Mouse (Mus musculus) MEL (cell line): ENCODE data around the gene Unc5cl. TPM values are rescaled to one million over a fixed set of nuclear protein-coding genes. Genes with fewer than 3 reads are reported as not detected.

ENCODE experiments used
- DNase-seq: peaks from one replicate; pipeline ENCODE4 v3.0.0; 2011; ENCODE audit warnings: low read depth, low spot score
- H3K27ac ChIP-seq: 2 replicates; pipeline ENCODE4 v1.5.1; 2012; ENCODE audit warnings: low read depth, mild to moderate bottlenecking, control low read depth, low read length, moderate library complexity; ENCODE audit not compliant: control insufficient read depth
- H3K27me3 ChIP-seq, 2 experiments: fragments of 150-350 bp in 1 of 2; sonication (generic) in 1 of 2; 2 replicates each; pipeline ENCODE4 v1.6.1; 2012; ENCODE audit warnings: low read length in 2 of 2, mild to moderate bottlenecking in 2 of 2, improper control_type of control experiment in 1 of 2, moderate library complexity in 1 of 2; ENCODE audit not compliant: insufficient read depth in 2 of 2, control insufficient read depth in 1 of 2
- H3K36me3 ChIP-seq, 2 experiments: 2 replicates each; pipeline ENCODE4 v1.6.1; 2012 to 2014; ENCODE audit warnings: low read length in 2 of 2, improper control_type of control experiment in 1 of 2, inconsistent platforms in 1 of 2, mild to moderate bottlenecking in 1 of 2; ENCODE audit not compliant: insufficient read depth in 2 of 2, control insufficient read depth in 1 of 2
- H3K4me1 ChIP-seq, 2 experiments: fragments of 150-350 bp in 1 of 2; sonication (generic) in 1 of 2; 2 replicates each; pipeline ENCODE4 v1.6.1; 2012; ENCODE audit warnings: low read length in 2 of 2, improper control_type of control experiment in 1 of 2, mild to moderate bottlenecking in 1 of 2; ENCODE audit not compliant: insufficient read depth in 2 of 2, control insufficient read depth in 1 of 2
- H3K4me3 ChIP-seq, 2 experiments: fragments of 150-350 bp in 1 of 2; sonication (generic) in 1 of 2; 2 replicates each; pipeline ENCODE4 v1.5.1; 2012; ENCODE audit warnings: low read depth in 2 of 2, low read length in 2 of 2, mild to moderate bottlenecking in 2 of 2, moderate library complexity in 2 of 2, control low read depth in 1 of 2, improper control_type of control experiment in 1 of 2; ENCODE audit not compliant: control insufficient read depth in 1 of 2, insufficient read depth in 1 of 2
- H3K79me2 ChIP-seq: 2 replicates; pipeline ENCODE4 v1.6.1; 2012; ENCODE audit warnings: mild to moderate bottlenecking, low read length, moderate library complexity; ENCODE audit not compliant: control insufficient read depth, poor library complexity, insufficient read depth
- H3K9ac ChIP-seq: 2 replicates; pipeline ENCODE4 v1.6.1; 2012; ENCODE audit warnings: low read depth, mild to moderate bottlenecking, control low read depth, low read length, moderate library complexity; ENCODE audit not compliant: control insufficient read depth, poor library complexity, severe bottlenecking
- H3K9me3 ChIP-seq: fragments of 150-350 bp; sonication (generic); replicated peaks from 2 replicates; pipeline ENCODE4 v1.6.1; 2012; ENCODE audit warnings: mild to moderate bottlenecking, low read length, improper control_type of control experiment, moderate library complexity; ENCODE audit not compliant: insufficient read depth
- BHLHE40 ChIP-seq: IDR thresholded peaks from 2 replicates; pipeline ENCODE4 v1.6.1; 2012; ENCODE audit warnings: low read depth, mild to moderate bottlenecking, inconsistent platforms, low read length, improper control_type of control experiment, borderline replicate concordance
- CHD2 ChIP-seq: IDR thresholded peaks from 2 replicates; pipeline ENCODE4 v1.6.1; 2011; ENCODE audit warnings: low read length, improper control_type of control experiment
- E2F4 ChIP-seq: IDR thresholded peaks from 2 replicates; pipeline ENCODE4 v1.6.1; 2011; ENCODE audit warnings: low read depth, low read length, improper control_type of control experiment, borderline replicate concordance
- ELF1 ChIP-seq: IDR thresholded peaks from 2 replicates; pipeline ENCODE4 v1.6.1; 2014; ENCODE audit warnings: low read depth, mild to moderate bottlenecking, inconsistent platforms, low read length, improper control_type of control experiment, moderate library complexity
- EP300 ChIP-seq, 2 experiments: IDR thresholded peaks; 2 replicates each; pipeline ENCODE4 v1.6.1; 2011; ENCODE audit warnings: improper control_type of control experiment in 2 of 2, low read length in 2 of 2, low read depth in 1 of 2, mild to moderate bottlenecking in 1 of 2
- ETS1 ChIP-seq: IDR thresholded peaks from 2 replicates; pipeline ENCODE4 v1.6.1; 2012; ENCODE audit warnings: low read depth, mild to moderate bottlenecking, inconsistent platforms, low read length, improper control_type of control experiment, moderate library complexity
- GATA1 ChIP-seq: IDR thresholded peaks from 2 replicates; pipeline ENCODE4 v1.6.1; 2011; ENCODE audit warnings: low read depth, low read length, improper control_type of control experiment
- HCFC1 ChIP-seq: IDR thresholded peaks from 2 replicates; pipeline ENCODE4 v1.6.1; 2012; ENCODE audit warnings: low read depth, mild to moderate bottlenecking, inconsistent platforms, low read length, improper control_type of control experiment, moderate library complexity
- JUND ChIP-seq: IDR thresholded peaks from 2 replicates; pipeline ENCODE4 v1.6.1; 2011; ENCODE audit warnings: low read depth, mild to moderate bottlenecking, improper control_type of control experiment, low read length
- KAT2A ChIP-seq: conservative IDR thresholded peaks from 2 replicates; pipeline ENCODE4 v1.6.1; 2012; ENCODE audit warnings: low read depth, low read length, improper control_type of control experiment, inconsistent platforms
- MAX ChIP-seq: IDR thresholded peaks from 2 replicates; pipeline ENCODE4 v1.6.1; 2011; ENCODE audit warnings: low read length, improper control_type of control experiment
- MAZ ChIP-seq: IDR thresholded peaks from 2 replicates; pipeline ENCODE4 v1.6.1; 2012; ENCODE audit warnings: low read depth, mild to moderate bottlenecking, inconsistent platforms, low read length, improper control_type of control experiment
- MEF2A ChIP-seq: IDR thresholded peaks from 2 replicates; pipeline ENCODE4 v1.6.1; 2014; ENCODE audit warnings: low read depth, mild to moderate bottlenecking, inconsistent platforms, low read length, improper control_type of control experiment; ENCODE audit not compliant: poor library complexity, insufficient replicate concordance, severe bottlenecking; ENCODE audit errors: extremely low read depth
- NELFE ChIP-seq: IDR thresholded peaks from 2 replicates; pipeline ENCODE4 v1.6.1; 2011; ENCODE audit warnings: low read depth, low read length, improper control_type of control experiment
- NRF1 ChIP-seq: IDR thresholded peaks from 2 replicates; pipeline ENCODE4 v1.6.1; 2014; ENCODE audit warnings: low read depth, mild to moderate bottlenecking, inconsistent platforms, low read length, improper control_type of control experiment, moderate library complexity; ENCODE audit not compliant: poor library complexity, insufficient read depth, severe bottlenecking
- POLR2AphosphoS5 ChIP-seq: IDR thresholded peaks from 2 replicates; pipeline ENCODE4 v1.6.1; 2012; ENCODE audit warnings: low read depth, borderline replicate concordance, mild to moderate bottlenecking, inconsistent platforms, low read length, moderate library complexity, mixed read lengths
- RAD21 ChIP-seq: IDR thresholded peaks from 2 replicates; pipeline ENCODE4 v1.6.1; 2011; ENCODE audit warnings: mild to moderate bottlenecking, low read depth, low read length, improper control_type of control experiment
- RCOR1 ChIP-seq: IDR thresholded peaks from 2 replicates; pipeline ENCODE4 v1.6.1; 2012; ENCODE audit warnings: low read depth, mild to moderate bottlenecking, inconsistent platforms, low read length, improper control_type of control experiment
- SMC3 ChIP-seq: IDR thresholded peaks from 2 replicates; pipeline ENCODE4 v1.6.1; 2011; ENCODE audit warnings: low read depth, low read length, improper control_type of control experiment
- TAL1 ChIP-seq: IDR thresholded peaks from 2 replicates; pipeline ENCODE4 v1.6.1; 2012; ENCODE audit warnings: mild to moderate bottlenecking, inconsistent platforms, low read length, moderate library complexity, mixed read lengths
- TBP ChIP-seq: IDR thresholded peaks from 2 replicates; pipeline ENCODE4 v1.8.0; 2011; ENCODE audit warnings: low read depth, low read length, improper control_type of control experiment
- UBTF ChIP-seq: IDR thresholded peaks from 2 replicates; pipeline ENCODE4 v1.6.1; 2012; ENCODE audit warnings: low read depth, mild to moderate bottlenecking, inconsistent platforms, low read length, improper control_type of control experiment, moderate library complexity, borderline replicate concordance; ENCODE audit not compliant: insufficient read depth
- ZMIZ1 ChIP-seq: IDR thresholded peaks from 2 replicates; pipeline ENCODE4 v1.6.1; 2012; ENCODE audit warnings: low read depth, mild to moderate bottlenecking, inconsistent platforms, low read length, improper control_type of control experiment, moderate library complexity
- ZNF384 ChIP-seq: IDR thresholded peaks from 2 replicates; pipeline ENCODE4 v1.6.1; 2012; ENCODE audit warnings: low read depth, mild to moderate bottlenecking, inconsistent platforms, low read length, improper control_type of control experiment
- polyA plus RNA-seq, 2 experiments: library from polyadenylated mRNA; stranded (reverse) in 1 of 2; unstranded in 1 of 2; fragments of >175 nt in 1 of 2; fragments of >200 nt in 1 of 2; gene quantifications; 2 replicates each; pipeline versions ENCODE4 v1.2.1 to v1.2.4; 2012; ENCODE audit warnings: low replicate concordance in 2 of 2, low read depth in 1 of 2; ENCODE audit not compliant: insufficient read length in 2 of 2, insufficient read depth in 1 of 2, missing spikeins in 1 of 2
- total RNA-seq: library from RNA; depleted of rRNA; stranded (reverse); fragments of 300-350 nt; gene quantifications from 2 replicates; pipeline ENCODE4 v1.2.3, GENCODE M21; 2012

The Unc5cl gene
- total and polyA plus RNA-seq, 3 experiments: 4.7 to 7.7 TPM; not detected in 1

DNA sequence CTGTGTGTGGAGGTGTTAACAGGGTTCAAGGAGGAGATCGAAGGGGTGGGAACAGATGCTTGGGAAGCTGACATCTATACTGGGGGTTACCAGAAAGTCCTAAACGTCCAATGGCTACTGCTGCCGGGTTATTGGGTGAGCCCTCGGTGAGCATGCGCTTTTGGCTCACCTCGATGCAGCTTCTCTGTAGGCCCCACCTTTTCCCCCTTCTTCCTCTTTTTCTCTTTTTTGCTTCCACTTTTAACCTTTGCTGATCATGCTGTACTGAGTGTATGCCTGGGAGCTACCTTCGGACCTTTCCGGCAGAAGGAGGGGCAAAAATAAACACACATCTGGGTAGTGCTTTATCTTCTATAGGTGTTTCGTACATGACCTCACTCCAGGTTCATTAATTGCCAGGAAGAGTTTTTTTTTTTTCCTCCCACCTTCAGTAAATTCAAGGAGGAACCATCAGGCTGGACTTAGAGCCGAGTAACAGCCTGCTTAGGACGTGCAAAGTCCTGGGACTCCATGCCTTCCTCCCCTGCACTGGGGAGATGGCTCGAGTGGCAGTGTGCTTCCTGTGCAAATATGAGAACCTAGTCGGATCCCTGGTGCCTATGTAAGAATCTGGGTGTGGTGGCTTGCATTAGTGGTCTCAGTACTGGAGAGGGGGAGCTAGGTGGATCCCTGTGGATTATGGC lies 3.4 kb downstream of the Unc5cl start (continued):
- TF ChIP-seq TBP: peak; percentile 88
- TF ChIP-seq MEF2A: no peak
- TF ChIP-seq RAD21: no peak
- no peak for TF ChIP-seq RCOR1
- TF ChIP-seq MAZ: peak; percentile 55; the same call in 1 of the 2 replicates
- peak; percentile 28; the same call in 1 of the 2 replicates for TF ChIP-seq MAX
- TF ChIP-seq HCFC1: peak; percentile 81

DNA sequence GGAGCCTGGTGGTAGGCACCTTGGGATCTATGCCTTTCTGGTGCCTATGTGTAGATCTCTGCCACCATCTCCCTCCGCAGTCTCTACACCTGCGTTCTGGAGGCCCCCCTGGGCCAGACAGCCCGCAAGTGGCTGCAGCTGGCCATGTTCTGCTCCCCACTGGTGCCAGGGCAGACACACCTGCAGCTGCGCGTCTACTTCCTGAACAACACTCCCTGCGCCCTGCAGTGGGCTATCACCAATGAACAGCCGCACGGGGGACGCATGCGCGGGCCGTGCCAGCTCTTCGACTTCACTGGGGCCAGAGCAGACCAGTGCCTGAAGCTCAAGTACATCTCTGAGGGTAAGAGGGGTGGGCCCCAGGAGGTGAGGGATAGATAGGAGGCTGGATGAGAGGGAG lies 7.4 kb downstream of the Unc5cl start:
- Histone ChIP-seq H3K36me3 (peaks cover 0 to 6% of the 10 kb centered on the region in 2 experiments; a peak in 2 of 4 replicates), H3K9me3 (no peaks in the 10 kb centered on the region), H3K4me3 (no peak overlapping the region), H3K9ac (no peak overlapping the region), H3K4me1 (peaks cover 0 to 7% of the 10 kb centered on the region in 2 experiments; a peak in 2 of 4 replicates), H3K27me3 (no peaks in the 10 kb centered on the region), H3K79me2 (no peaks in the 10 kb centered on the region; the same call in 1 of the 2 replicates), H3K27ac (no peak overlapping the region)
- TF ChIP-seq GATA1 (no peak), POLR2AphosphoS5 (no peak), NRF1 (no peak), ELF1 (no peak), UBTF (no peak), KAT2A (no peak), ETS1 (no peak), SMC3 (no peak), ZNF384 (no peak), TAL1 (no peak), E2F4 (no peak), TBP (no peak), MAX (no peak), NELFE (no peak), JUND (no peak), EP300 (IDR thresholded peaks at IDR 0.05; ENCODE audit: low read depth in 1 of 2, low read length in 2 of 2) (no peak), BHLHE40 (no peak), RCOR1 (no peak), CHD2 (no peak), ZMIZ1 (no peak)
- no peak for DNase-seq
